Mouse (Mus musculus) myocyte (in vitro differentiated cells): Measurements from ENCODE around the gene Mfsd8. TPM values are rescaled to one million over a fixed set of nuclear protein-coding genes. Genes with fewer than 3 reads are reported as not detected.

Experiments used
- H3K27me3 ChIP-seq: one replicate; pipeline ENCODE4 v1.6.1; 2011; ENCODE audit not compliant: control insufficient read depth, insufficient read depth, insufficient read length
- H3K36me3 ChIP-seq: one replicate; pipeline ENCODE4 v1.6.1; 2011; ENCODE audit not compliant: control insufficient read depth, insufficient read depth
- H3K4me2 ChIP-seq: one replicate; pipeline ENCODE4 v1.6.1; 2011; ENCODE audit warnings: low read depth, control low read depth
- H3K4me3 ChIP-seq: one replicate; pipeline ENCODE4 v1.5.1; 2011; ENCODE audit warnings: mild to moderate bottlenecking, control low read depth, moderate library complexity
- H3K79me2 ChIP-seq: one replicate; pipeline ENCODE4 v1.6.1; 2011; ENCODE audit not compliant: control insufficient read depth, insufficient read depth
- H3ac ChIP-seq: one replicate; pipeline ENCODE4 v1.6.1; 2011; ENCODE audit not compliant: control insufficient read depth, insufficient read length
- CEBPB ChIP-seq: IDR thresholded peaks from 2 replicates; pipeline ENCODE4 v1.6.1; 2011; ENCODE audit warnings: mild to moderate bottlenecking, moderate library complexity; ENCODE audit not compliant: poor library complexity, insufficient read depth, severe bottlenecking
- E2F4 ChIP-seq: IDR thresholded peaks from one replicate; pipeline ENCODE4 v1.6.1; 2011; ENCODE audit warnings: mild to moderate bottlenecking, control low read depth, moderate library complexity; ENCODE audit not compliant: insufficient read depth
- MAX ChIP-seq: IDR thresholded peaks from one replicate; pipeline ENCODE4 v1.6.1; 2011; ENCODE audit warnings: low read depth, mild to moderate bottlenecking, control low read depth
- MYOD1 ChIP-seq, 3 experiments: IDR thresholded peaks; one replicate each; pipeline ENCODE4 v1.6.1; 2011; ENCODE audit warnings: control low read depth in 2 of 3, low read depth in 2 of 3, mild to moderate bottlenecking in 2 of 3, moderate library complexity in 1 of 3; ENCODE audit not compliant: insufficient read length in 2 of 3, control insufficient read depth in 1 of 3
- MYOG ChIP-seq, 3 experiments: IDR thresholded peaks; one replicate each; pipeline ENCODE4 v1.6.1; 2011; ENCODE audit warnings: control low read depth in 2 of 3, low read depth in 2 of 3, mild to moderate bottlenecking in 2 of 3; ENCODE audit not compliant: insufficient read length in 2 of 3, control insufficient read depth in 1 of 3, insufficient read depth in 1 of 3
- POLR2A ChIP-seq: IDR thresholded peaks from one replicate; pipeline ENCODE4 v1.6.1; 2011; ENCODE audit warnings: low read depth, mild to moderate bottlenecking, control low read depth, moderate library complexity; ENCODE audit not compliant: insufficient read length
- POLR2AphosphoS2 ChIP-seq: IDR thresholded peaks from one replicate; pipeline ENCODE4 v1.6.1; 2011; ENCODE audit warnings: low read depth, control low read depth; ENCODE audit not compliant: insufficient read length
- REST ChIP-seq: IDR thresholded peaks from one replicate; pipeline ENCODE4 v1.6.1; 2011; ENCODE audit warnings: mild to moderate bottlenecking, control low read depth, moderate library complexity; ENCODE audit not compliant: insufficient read depth, insufficient read length
- SRF ChIP-seq: IDR thresholded peaks from one replicate; pipeline ENCODE4 v1.6.1; 2011; ENCODE audit warnings: low read depth; ENCODE audit not compliant: control insufficient read depth, insufficient read length
- TCF12 ChIP-seq: IDR thresholded peaks from one replicate; pipeline ENCODE4 v1.6.1; 2011; ENCODE audit warnings: mild to moderate bottlenecking, control low read depth; ENCODE audit not compliant: poor library complexity, insufficient read depth, severe bottlenecking
- TCF3 ChIP-seq: IDR thresholded peaks from one replicate; pipeline ENCODE4 v1.6.1; 2011; ENCODE audit warnings: low read depth, control low read depth; ENCODE audit not compliant: insufficient read length
- USF1 ChIP-seq: IDR thresholded peaks from one replicate; pipeline ENCODE4 v1.6.1; 2011; ENCODE audit warnings: low read depth, mild to moderate bottlenecking, control low read depth, moderate library complexity
- polyA plus RNA-seq: library from polyadenylated mRNA; unstranded; fragments of >200 nt; fragmentation: generic; extraction: Trizol; gene quantifications from one replicate; pipeline ENCODE4 v1.2.1, GENCODE M21; 2012; ENCODE audit warnings: missing spikeins

Gene Mfsd8
- polyA plus RNA-seq, 1 experiment = 2.8 TPM

GRCm38 (mm10) chr3:40809894-40810293, 36.8 kb downstream of the Mfsd8 start:
- Histone ChIP-seq H3K4me3 (no peak overlapping the region), H3K27me3 (no peaks in the 10 kb centered on the region), H3K36me3 (peaks cover 55% of the 10 kb centered on the region), H3K79me2 (peaks cover 31% of the 10 kb centered on the region), H3ac (no peak overlapping the region), H3K4me2 (no peak overlapping the region)
- no peak for TF ChIP-seq MYOG (IDR thresholded peaks at IDR 0.05; ENCODE audit: control insufficient read depth in 1 of 3, insufficient read depth in 1 of 3, insufficient read length in 2 of 3, low read depth in 2 of 3)

DNA sequence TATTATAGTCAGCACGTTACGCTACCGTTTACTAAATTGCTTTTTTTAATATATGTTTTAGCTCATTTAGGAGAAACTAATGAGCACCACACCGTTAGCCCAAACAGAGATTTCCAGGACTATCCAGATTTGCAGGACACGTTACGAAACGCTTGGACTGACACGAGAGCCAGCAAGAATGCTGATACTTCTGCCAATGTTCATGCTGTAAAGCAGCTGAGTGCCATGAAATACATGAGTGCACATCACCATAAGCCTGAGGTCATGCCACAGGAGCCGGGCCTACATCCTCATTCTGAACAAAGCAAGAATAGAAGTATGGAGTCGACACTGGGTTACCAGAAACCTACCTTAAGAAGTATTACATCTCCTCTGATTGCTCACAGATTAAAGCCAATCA, 38.0 kb downstream of the Mfsd8 start:
- H3K36me3 ChIP-seq = peaks cover 51% of the 10 kb centered on the region
- H3K27me3 ChIP-seq = no peaks in the 10 kb centered on the region
- no peak overlapping the region for H3K4me2 ChIP-seq
- peaks cover 33% of the 10 kb centered on the region for H3K79me2 ChIP-seq
- TF ChIP-seq SRF = no peak
- TF ChIP-seq E2F4 = no peak
- TF ChIP-seq POLR2A = no peak
- TF ChIP-seq MYOD1 (IDR thresholded peaks at IDR 0.05; ENCODE audit: control insufficient read depth in 1 of 3, insufficient read length in 2 of 3, low read depth in 2 of 3) = no peak
- TF ChIP-seq MYOG (IDR thresholded peaks at IDR 0.05; ENCODE audit: control insufficient read depth in 1 of 3, insufficient read depth in 1 of 3, insufficient read length in 2 of 3, low read depth in 2 of 3) = no peak
- TF ChIP-seq TCF12 = no peak
- TF ChIP-seq TCF3 = no peak
- TF ChIP-seq MAX = no peak
- no peak for TF ChIP-seq REST
- no peak for TF ChIP-seq USF1
- no peak for TF ChIP-seq POLR2AphosphoS2
- TF ChIP-seq CEBPB = no peak
- H3K4me3 ChIP-seq = no peak overlapping the region
- H3ac ChIP-seq = no peak overlapping the region

GRCm38 (mm10) chr3:40806871-40807270, 39.8 kb downstream of the Mfsd8 start:
- no peak overlapping the region for H3ac ChIP-seq
- TF ChIP-seq E2F4 (no peak), POLR2AphosphoS2 (no peak), MYOD1 (IDR thresholded peaks at IDR 0.05; ENCODE audit: control insufficient read depth in 1 of 3, insufficient read length in 2 of 3, low read depth in 2 of 3) (no peak), REST (no peak), USF1 (no peak), SRF (no peak), TCF3 (no peak), CEBPB (no peak), POLR2A (no peak)
- H3K27me3 ChIP-seq = no peaks in the 10 kb centered on the region
- no peak overlapping the region for H3K4me3 ChIP-seq
- peaks cover 51% of the 10 kb centered on the region for H3K79me2 ChIP-seq
- peaks cover 37% of the 10 kb centered on the region for H3K36me3 ChIP-seq
- peak overlapping the region; percentile 20 for H3K4me2 ChIP-seq

DNA sequence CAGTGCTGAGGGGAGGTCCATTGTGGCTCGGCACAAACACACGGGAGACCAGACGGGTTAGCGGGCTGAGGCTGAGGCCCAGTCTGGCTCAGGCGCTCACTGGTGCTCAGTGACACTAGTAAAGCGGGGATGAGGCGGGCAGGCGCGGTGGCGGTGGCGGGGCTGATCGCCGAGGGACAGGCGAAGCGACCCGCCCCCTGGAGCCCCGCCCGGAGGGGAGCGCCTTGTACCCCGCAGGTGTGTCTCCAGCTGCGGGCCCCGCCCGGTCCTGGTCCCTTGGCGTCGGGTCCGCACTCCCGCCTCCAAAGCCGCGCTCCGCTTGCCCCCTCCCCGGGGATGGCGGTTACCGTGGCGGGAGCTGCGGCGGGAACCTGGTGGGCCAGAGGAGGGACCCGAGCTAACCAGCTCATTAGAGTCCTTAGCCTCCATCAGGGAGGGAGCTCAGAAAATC, 46.3 kb downstream of the Mfsd8 start:
- Histone ChIP-seq H3K27me3 (no peaks in the 10 kb centered on the region), H3K4me2 (peak overlapping the region; percentile 77), H3K79me2 (peaks cover 42% of the 10 kb centered on the region), H3K36me3 (no peaks in the 10 kb centered on the region), H3ac (peak overlapping the region; percentile 76), H3K4me3 (peak overlapping the region; percentile 78)
- TF ChIP-seq POLR2AphosphoS2 (peak; percentile 6), REST (no peak)

DNA sequence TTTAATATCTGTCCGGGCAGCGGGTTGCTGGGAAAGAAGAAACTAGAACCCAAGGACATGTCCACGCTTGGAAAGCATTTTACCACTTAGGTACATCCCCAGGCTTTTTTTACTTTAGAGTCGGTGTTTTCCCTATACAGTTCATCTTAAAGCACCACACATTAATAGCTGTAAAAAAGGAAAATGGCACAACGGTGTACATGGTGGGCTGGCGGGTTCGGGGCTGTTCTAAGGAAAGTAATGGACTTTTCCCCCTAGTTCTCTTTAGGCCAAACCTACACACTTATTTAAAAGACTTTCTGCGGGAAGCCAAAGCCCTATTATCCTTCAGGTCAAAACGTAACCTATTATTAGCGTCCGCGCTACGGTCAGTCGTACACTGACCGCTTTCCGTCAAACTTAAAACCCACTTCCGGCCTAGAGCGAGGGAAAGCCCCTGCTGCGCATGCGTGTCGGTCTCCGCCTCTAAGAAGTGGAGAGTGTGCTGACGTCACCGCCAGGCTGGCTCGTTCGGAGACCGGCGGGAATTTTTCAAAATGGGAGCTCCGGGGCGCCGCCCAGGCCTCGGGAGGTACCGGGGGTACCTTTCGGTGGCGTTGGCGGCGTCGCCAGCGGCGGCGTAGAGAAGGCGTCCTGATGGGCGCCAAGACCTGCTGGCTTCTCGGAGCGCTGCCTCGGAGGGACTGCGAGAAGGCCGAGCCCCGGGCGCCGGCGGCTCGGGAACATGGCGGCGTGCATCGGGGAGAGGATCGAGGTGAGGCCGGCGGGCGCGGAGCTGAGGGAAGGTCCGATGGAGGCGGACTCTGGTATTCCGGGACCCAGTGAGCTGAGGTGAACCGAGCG, 46.9 kb downstream of the Mfsd8 start, which contains the start of gene Plk4:
Gene Plk4, plus strand, starts transcription at position 490 of the 843 bp plus-strand sequence.
- Histone ChIP-seq H3K4me2 (peak within 1 kb of the TSS; percentile 83), H3K79me2 (peaks cover 37% of the 10 kb centered on the region), H3K4me3 (peak within 1 kb of the TSS; percentile 78), H3K27me3 (no peaks in the 10 kb centered on the region), H3ac (peak within 1 kb of the TSS; percentile 76), H3K36me3 (no peaks in the 10 kb centered on the region)
- TF ChIP-seq SRF (no peak), POLR2A (peak; percentile 64), E2F4 (peak; percentile 93), TCF12 (no peak), TCF3 (no peak), MYOG (IDR thresholded peaks at IDR 0.05; ENCODE audit: control insufficient read depth in 1 of 3, insufficient read depth in 1 of 3, insufficient read length in 2 of 3, low read depth in 2 of 3) (no peak), POLR2AphosphoS2 (peak; percentile 79), USF1 (no peak)
